Mouse (Mus musculus): ENCODE data around the gene Hmga2. TPM values are rescaled to one million over a fixed set of nuclear protein-coding genes. Genes with fewer than 3 reads are reported as not detected.

Gene Hmga2
- polyA plus RNA-seq, 1 experiment, result 40.7 TPM

DNA sequence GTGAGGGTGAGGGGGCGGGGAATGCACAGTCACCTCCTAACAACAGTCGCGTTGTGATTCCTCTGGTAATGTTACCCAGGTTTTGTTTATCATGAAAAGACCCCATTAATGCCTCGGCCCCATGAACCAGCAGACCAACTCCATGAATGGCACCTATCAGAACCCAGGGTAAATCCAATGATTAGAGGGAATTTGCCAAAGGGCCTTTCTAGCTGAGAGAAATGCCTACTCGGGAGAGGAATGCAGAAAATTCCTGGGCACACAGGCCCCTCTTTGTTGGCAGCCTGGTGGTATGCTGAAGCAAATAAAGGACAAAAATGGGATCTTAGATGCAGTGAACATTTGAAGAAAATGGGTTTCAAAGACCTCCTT, 59.2 kb downstream of the Hmga2 start:
- Histone ChIP-seq H3K9me3 (replicated peaks; ENCODE audit: control insufficient read depth, insufficient read depth, low read length, poor library complexity, severe bottlenecking) (no peaks in the 10 kb centered on the region), H3K4me3 (ENCODE audit: low read depth, low read length) (no peak overlapping the region), H3K4me1 (ENCODE audit: control insufficient read depth, insufficient read depth, low read length) (no peaks in the 10 kb centered on the region), H3K9ac (ENCODE audit: low read depth, poor library complexity, severe bottlenecking) (no peak overlapping the region), H3K27ac (ENCODE audit: insufficient read depth, low read length) (no peak overlapping the region), H3K36me3 (ENCODE audit: control insufficient read depth, insufficient read depth, low read length, poor library complexity, severe bottlenecking) (no peaks in the 10 kb centered on the region), H3K27me3 (ENCODE audit: control insufficient read depth, insufficient read depth, low read length, poor library complexity, severe bottlenecking) (no peaks in the 10 kb centered on the region)
- TF ChIP-seq POLR2A (IDR thresholded peaks at IDR 0.05; ENCODE audit: insufficient read depth, low read length) (no peak), EP300 (IDR thresholded peaks at IDR 0.05; ENCODE audit: insufficient read depth, low read depth, low read length) (no peak), CTCF (IDR thresholded peaks at IDR 0.05; ENCODE audit: low read depth, low read length) (no peak)

DNA sequence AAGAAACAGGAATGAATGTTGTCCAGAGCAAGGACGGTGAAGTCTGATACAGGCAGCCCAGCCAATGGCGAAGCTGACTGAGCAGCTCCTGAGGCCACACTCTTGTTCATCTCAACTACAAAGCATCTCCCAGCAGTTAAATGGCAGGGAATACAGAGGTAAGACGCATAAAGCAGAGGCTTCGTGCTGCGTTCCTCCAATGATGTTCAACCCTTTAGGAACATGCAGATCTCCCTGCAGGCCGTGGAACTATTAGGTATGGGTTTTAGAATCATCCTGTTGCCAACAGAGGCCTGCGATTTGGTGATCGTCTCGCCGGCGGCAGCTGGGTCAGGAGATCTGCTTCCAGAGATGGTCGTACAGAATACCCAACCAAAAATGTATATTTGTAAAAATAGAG, 59.6 kb downstream of the Hmga2 start:
- Histone ChIP-seq H3K9ac (ENCODE audit: low read depth, poor library complexity, severe bottlenecking) (no peak overlapping the region), H3K4me1 (ENCODE audit: control insufficient read depth, insufficient read depth, low read length) (no peaks in the 10 kb centered on the region), H3K27me3 (ENCODE audit: control insufficient read depth, insufficient read depth, low read length, poor library complexity, severe bottlenecking) (no peaks in the 10 kb centered on the region), H3K9me3 (replicated peaks; ENCODE audit: control insufficient read depth, insufficient read depth, low read length, poor library complexity, severe bottlenecking) (no peaks in the 10 kb centered on the region), H3K4me3 (ENCODE audit: low read depth, low read length) (no peak overlapping the region), H3K27ac (ENCODE audit: insufficient read depth, low read length) (no peak overlapping the region), H3K36me3 (ENCODE audit: control insufficient read depth, insufficient read depth, low read length, poor library complexity, severe bottlenecking) (no peaks in the 10 kb centered on the region)
- TF ChIP-seq CTCF (IDR thresholded peaks at IDR 0.05; ENCODE audit: low read depth, low read length) (no peak), POLR2A (IDR thresholded peaks at IDR 0.05; ENCODE audit: insufficient read depth, low read length) (no peak), EP300 (IDR thresholded peaks at IDR 0.05; ENCODE audit: insufficient read depth, low read depth, low read length) (no peak)

GRCm38 (mm10) chr10:120412215-120412614, 64.1 kb downstream of the Hmga2 start:
- TF ChIP-seq EP300 (IDR thresholded peaks at IDR 0.05; ENCODE audit: insufficient read depth, low read depth, low read length) (no peak), CTCF (IDR thresholded peaks at IDR 0.05; ENCODE audit: low read depth, low read length) (no peak), POLR2A (IDR thresholded peaks at IDR 0.05; ENCODE audit: insufficient read depth, low read length) (no peak)
- Histone ChIP-seq H3K27ac (ENCODE audit: insufficient read depth, low read length) (no peak overlapping the region), H3K27me3 (ENCODE audit: control insufficient read depth, insufficient read depth, low read length, poor library complexity, severe bottlenecking) (no peaks in the 10 kb centered on the region), H3K9ac (ENCODE audit: low read depth, poor library complexity, severe bottlenecking) (no peak overlapping the region), H3K9me3 (replicated peaks; ENCODE audit: control insufficient read depth, insufficient read depth, low read length, poor library complexity, severe bottlenecking) (no peaks in the 10 kb centered on the region), H3K4me3 (ENCODE audit: low read depth, low read length) (no peak overlapping the region), H3K4me1 (ENCODE audit: control insufficient read depth, insufficient read depth, low read length) (no peaks in the 10 kb centered on the region), H3K36me3 (ENCODE audit: control insufficient read depth, insufficient read depth, low read length, poor library complexity, severe bottlenecking) (no peaks in the 10 kb centered on the region)

- Histone ChIP-seq H3K4me3 (ENCODE audit: low read depth, low read length) (no peak overlapping the region), H3K9me3 (replicated peaks; ENCODE audit: control insufficient read depth, insufficient read depth, low read length, poor library complexity, severe bottlenecking) (no peaks in the 10 kb centered on the region), H3K4me1 (ENCODE audit: control insufficient read depth, insufficient read depth, low read length) (no peaks in the 10 kb centered on the region), H3K27ac (ENCODE audit: insufficient read depth, low read length) (no peak overlapping the region), H3K9ac (ENCODE audit: low read depth, poor library complexity, severe bottlenecking) (no peak overlapping the region), H3K27me3 (ENCODE audit: control insufficient read depth, insufficient read depth, low read length, poor library complexity, severe bottlenecking) (no peaks in the 10 kb centered on the region), H3K36me3 (ENCODE audit: control insufficient read depth, insufficient read depth, low read length, poor library complexity, severe bottlenecking) (no peaks in the 10 kb centered on the region)
- TF ChIP-seq POLR2A (IDR thresholded peaks at IDR 0.05; ENCODE audit: insufficient read depth, low read length) (no peak), EP300 (IDR thresholded peaks at IDR 0.05; ENCODE audit: insufficient read depth, low read depth, low read length) (no peak), CTCF (IDR thresholded peaks at IDR 0.05; ENCODE audit: low read depth, low read length) (no peak)
These were observed 65.3 kb downstream of the Hmga2 start for GRCm38 (mm10) chr10:120410958-120411357.

DNA sequence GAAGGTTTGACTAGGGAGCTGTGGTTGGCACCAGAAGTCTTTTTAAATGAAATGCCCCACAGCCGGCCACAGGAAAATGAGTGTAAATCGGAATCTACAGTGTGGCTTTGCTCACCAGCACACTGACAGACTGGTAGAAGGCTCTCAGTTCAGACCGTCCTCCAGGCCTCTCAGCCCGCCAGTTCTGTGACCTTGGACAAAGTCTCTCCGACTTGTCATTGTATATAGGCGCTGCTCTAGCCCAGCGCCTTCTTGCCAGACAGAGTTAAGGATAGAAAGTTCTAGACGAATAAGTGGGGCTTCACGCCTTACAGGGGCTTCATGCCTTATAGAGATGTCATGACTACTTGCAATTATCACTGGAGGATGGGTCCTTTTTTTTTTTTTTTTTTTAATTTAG, 67.1 kb downstream of the Hmga2 start:
- Histone ChIP-seq H3K36me3 (ENCODE audit: control insufficient read depth, insufficient read depth, low read length, poor library complexity, severe bottlenecking) (no peaks in the 10 kb centered on the region), H3K9ac (ENCODE audit: low read depth, poor library complexity, severe bottlenecking) (no peak overlapping the region), H3K9me3 (replicated peaks; ENCODE audit: control insufficient read depth, insufficient read depth, low read length, poor library complexity, severe bottlenecking) (no peaks in the 10 kb centered on the region), H3K27ac (ENCODE audit: insufficient read depth, low read length) (no peak overlapping the region), H3K4me3 (ENCODE audit: low read depth, low read length) (no peak overlapping the region), H3K27me3 (ENCODE audit: control insufficient read depth, insufficient read depth, low read length, poor library complexity, severe bottlenecking) (no peaks in the 10 kb centered on the region), H3K4me1 (ENCODE audit: control insufficient read depth, insufficient read depth, low read length) (no peaks in the 10 kb centered on the region)
- no peak for TF ChIP-seq EP300 (IDR thresholded peaks at IDR 0.05; ENCODE audit: insufficient read depth, low read depth, low read length)
- no peak for TF ChIP-seq CTCF (IDR thresholded peaks at IDR 0.05; ENCODE audit: low read depth, low read length)
- no peak for TF ChIP-seq POLR2A (IDR thresholded peaks at IDR 0.05; ENCODE audit: insufficient read depth, low read length)

DNA sequence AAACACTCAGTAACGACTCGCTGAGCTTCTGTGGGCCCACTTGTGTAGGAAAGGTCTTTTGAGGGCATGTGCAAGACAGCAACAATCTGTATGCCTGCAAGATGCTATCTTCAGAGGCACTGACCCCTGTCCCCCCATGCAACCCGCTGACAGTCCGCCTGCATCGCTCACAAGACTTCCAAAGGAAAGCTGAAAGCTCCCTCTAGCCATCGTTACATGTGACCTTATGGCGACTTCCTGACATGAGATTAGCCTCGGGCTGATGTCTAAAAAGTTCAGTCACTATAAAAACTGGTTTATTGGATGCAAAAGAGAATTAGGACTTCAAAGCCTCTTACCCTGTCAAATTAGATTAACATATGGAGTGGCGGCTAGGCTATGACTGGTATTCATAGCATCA, 69.0 kb downstream of the Hmga2 start:
- Histone ChIP-seq H3K27me3 (ENCODE audit: control insufficient read depth, insufficient read depth, low read length, poor library complexity, severe bottlenecking) (no peaks in the 10 kb centered on the region), H3K27ac (ENCODE audit: insufficient read depth, low read length) (no peak overlapping the region), H3K36me3 (ENCODE audit: control insufficient read depth, insufficient read depth, low read length, poor library complexity, severe bottlenecking) (no peaks in the 10 kb centered on the region), H3K4me1 (ENCODE audit: control insufficient read depth, insufficient read depth, low read length) (no peaks in the 10 kb centered on the region), H3K9me3 (replicated peaks; ENCODE audit: control insufficient read depth, insufficient read depth, low read length, poor library complexity, severe bottlenecking) (no peaks in the 10 kb centered on the region), H3K9ac (ENCODE audit: low read depth, poor library complexity, severe bottlenecking) (no peak overlapping the region), H3K4me3 (ENCODE audit: low read depth, low read length) (no peak overlapping the region)
- TF ChIP-seq POLR2A (IDR thresholded peaks at IDR 0.05; ENCODE audit: insufficient read depth, low read length) (no peak), CTCF (IDR thresholded peaks at IDR 0.05; ENCODE audit: low read depth, low read length) (no peak), EP300 (IDR thresholded peaks at IDR 0.05; ENCODE audit: insufficient read depth, low read depth, low read length) (no peak)

Measured in ES-Bruce4 (cell line).